Mouse (Mus musculus): ENCODE results near the gene Mast4.

GRCm38 (mm10) chr13:102915341-102915740 is 419.0 kb downstream of the Mast4 start:
- no peak for TF ChIP-seq CTCF (IDR thresholded peaks at IDR 0.05; ENCODE audit: control insufficient read depth, insufficient read depth, insufficient read length)
- TF ChIP-seq USF1 (IDR thresholded peaks at IDR 0.05; ENCODE audit: low read depth), result no peak
- TF ChIP-seq CEBPB (IDR thresholded peaks at IDR 0.05; ENCODE audit: low read depth), result no peak
- no peak for TF ChIP-seq MYOG (IDR thresholded peaks at IDR 0.05; ENCODE audit: control insufficient read depth, extremely low read depth, insufficient read length)
- TF ChIP-seq MAX (IDR thresholded peaks at IDR 0.05), result no peak
- no peak for TF ChIP-seq MYOD1 (IDR thresholded peaks at IDR 0.05; ENCODE audit: control insufficient read depth, insufficient read length, low read depth)

Data from C2C12 (cell line).